Comparison of ENCODE assay signal across 13 mouse cellular contexts in the genomic region with DNA sequence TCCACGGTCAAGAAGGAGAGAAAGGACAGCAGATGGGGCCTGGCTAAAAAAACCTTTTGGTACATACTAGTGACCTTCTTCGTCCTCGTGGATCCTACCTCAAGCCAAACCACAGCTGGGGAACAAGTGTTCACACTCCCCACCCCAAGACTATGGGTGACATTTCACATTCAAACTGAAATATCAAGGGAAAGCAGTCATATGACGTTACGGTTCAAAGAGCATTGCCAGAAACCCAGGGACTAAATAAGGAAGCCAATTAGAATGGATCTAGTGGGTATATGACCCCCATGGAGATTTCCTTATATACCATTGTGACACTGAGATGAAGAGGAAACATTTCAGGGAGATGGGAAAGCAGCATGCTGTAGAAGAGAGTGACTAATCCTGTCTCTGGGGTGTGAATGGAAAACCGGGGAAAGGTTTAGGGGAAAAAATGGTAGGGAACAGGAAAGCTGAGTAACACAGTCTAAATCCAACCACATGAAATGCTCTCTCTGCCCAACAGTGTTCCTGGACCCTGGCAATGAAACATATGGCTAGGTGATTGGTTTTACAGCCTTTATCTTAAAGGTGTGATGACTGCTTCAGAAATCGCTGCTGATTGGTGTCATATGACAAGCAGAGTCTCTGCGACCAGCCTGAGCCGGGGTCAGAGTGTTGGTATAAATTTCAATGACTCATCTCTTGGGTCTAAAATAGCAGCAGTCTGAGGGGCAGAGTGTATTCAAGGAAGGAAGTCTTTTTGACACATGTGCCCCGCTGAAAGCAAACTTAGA.
A peak's percentile ranks its signal among the peaks of the same experiment; 100 is the strongest.
DNase-seq lines count a peak whose midpoint lies in the region; ATAC-seq lines count a peak whose summit lies in the region.
"Had no signal": no experiment of that assay in that cellular context is flagged by ENCODE, and none has a peak within 500 bp of the region (broad histone marks: within the 10 kb centered on the region; RNA-seq: fewer than 3 reads in every experiment).

No protein-coding gene starts in this region.

- no peak overlapping the region for H3K4me2 ChIP-seq in intestine, embryonic 15.5 days (replicated peaks)
- no peak overlapping the region for H3K4me2 ChIP-seq in hindbrain, embryonic 11.5 days (replicated peaks; ENCODE audit: low read depth, low read length)
- H3K4me2 ChIP-seq: embryonic facial prominence, embryonic 13.5 days; midbrain, embryonic 15.5 days had no signal

- peaks cover 22% of the 10 kb centered on the region; the same call in 1 of the 2 replicates for H3K4me1 ChIP-seq in heart, embryonic 10.5 days
- H3K4me1 ChIP-seq in intestine, embryonic 15.5 days (replicated peaks): 0 out of 2 replicates have a peak, but pooled peaks cover 2% of the 10 kb centered on the region
- H3K4me1 ChIP-seq in hindbrain, embryonic 11.5 days (replicated peaks; ENCODE audit: control insufficient read depth, insufficient read depth, low read length): no peaks in the 10 kb centered on the region

- H3K4me3 ChIP-seq in heart, embryonic 10.5 days: no peak overlapping the region
- no peak overlapping the region for H3K4me3 ChIP-seq in intestine, embryonic 15.5 days (replicated peaks)
- H3K4me3 ChIP-seq in hindbrain, embryonic 11.5 days (ENCODE audit: low read depth, low read length): no peak overlapping the region
- H3K4me3 ChIP-seq: embryonic facial prominence, embryonic 13.5 days; midbrain, embryonic 15.5 days had no signal

- H3K27me3 ChIP-seq in heart, embryonic 10.5 days (ENCODE audit: insufficient read depth, poor library complexity, severe bottlenecking): no peaks in the 10 kb centered on the region
- H3K27me3 ChIP-seq in intestine, embryonic 15.5 days (replicated peaks): no peaks in the 10 kb centered on the region
- no peaks in the 10 kb centered on the region for H3K27me3 ChIP-seq in hindbrain, embryonic 11.5 days (ENCODE audit: control insufficient read depth, insufficient read depth, low read length)
- H3K27me3 ChIP-seq: embryonic facial prominence, embryonic 13.5 days; midbrain, embryonic 15.5 days; Patski had no signal

- H3K9me3 ChIP-seq in heart, embryonic 10.5 days: no peaks in the 10 kb centered on the region
- no peaks in the 10 kb centered on the region for H3K9me3 ChIP-seq in intestine, embryonic 15.5 days
- no peaks in the 10 kb centered on the region for H3K9me3 ChIP-seq in hindbrain, embryonic 11.5 days (ENCODE audit: control insufficient read depth, low read length)
- H3K9me3 ChIP-seq: embryonic facial prominence, embryonic 13.5 days; midbrain, embryonic 15.5 days had no signal

- H3K9ac ChIP-seq in intestine, embryonic 15.5 days: no peak overlapping the region
- no peak overlapping the region for H3K9ac ChIP-seq in hindbrain, embryonic 11.5 days (ENCODE audit: low read depth, low read length)
- H3K9ac ChIP-seq: embryonic facial prominence, embryonic 13.5 days; liver, embryonic 14.5 days; midbrain, embryonic 15.5 days had no signal

- H3K36me3 ChIP-seq in heart, embryonic 10.5 days: no peaks in the 10 kb centered on the region
- H3K36me3 ChIP-seq in intestine, embryonic 15.5 days: no peaks in the 10 kb centered on the region
- H3K36me3 ChIP-seq in hindbrain, embryonic 11.5 days (ENCODE audit: control insufficient read depth, insufficient read depth, low read length): no peaks in the 10 kb centered on the region
- H3K36me3 ChIP-seq: embryonic facial prominence, embryonic 13.5 days; midbrain, embryonic 15.5 days had no signal

- WGBS in heart, embryonic 10.5 days: 36% methylated on average over 10 of the region's 10 CpGs
- 50% methylated on average over 10 of the region's 10 CpGs for WGBS in intestine, embryonic 15.5 days
- WGBS in hindbrain, embryonic 11.5 days: 66% methylated on average over 10 of the region's 10 CpGs

- no peak for DNase-seq in heart, embryonic 10.5 days (ENCODE audit: low spot score)
- no peak for DNase-seq in heart, adult 18-20 months
- DNase-seq in 3T3-L1 (ENCODE audit: low read depth, low spot score) (peak; percentile 77), NIH3T3 (ENCODE audit: low read depth) (peak; percentile 43)
- no peak for DNase-seq in hindbrain, embryonic 11.5 days (ENCODE audit: low spot score)
- no peak for DNase-seq in layer of hippocampus, adult 9-11 months
- DNase-seq in spleen, postnatal 10 days (ENCODE audit: low spot score in 2 of 2): no peak
- DNase-seq: kidney, postnatal 4 days had no signal

- peak; percentile 94 for ATAC-seq in intestine, embryonic 15.5 days
- ATAC-seq in hindbrain, embryonic 11.5 days (ENCODE audit: low FRiP score): no peak
- ATAC-seq: midbrain, embryonic 15.5 days; Patski had no signal

- H3K27ac ChIP-seq in heart, embryonic 10.5 days: peak overlapping the region; percentile 47; the same call in 1 of the 2 replicates
- no peak overlapping the region; the same call in 1 of the 2 replicates for H3K27ac ChIP-seq in intestine, embryonic 15.5 days
- no peak overlapping the region for H3K27ac ChIP-seq in hindbrain, embryonic 11.5 days (ENCODE audit: low read depth, low read length)
- H3K27ac ChIP-seq: embryonic facial prominence, embryonic 13.5 days; liver, embryonic 14.5 days; midbrain, embryonic 15.5 days had no signal

Comparison
In these comparisons a context has a peak if more than half of its experiments do, and no peak if none do; other contexts are left out.
1. DNase-seq: peak in 3T3-L1 (single experiment) and NIH3T3 (single experiment); none in heart, embryonic 10.5 days (single experiment), heart, adult 18-20 months (0 of 2), hindbrain, embryonic 11.5 days (single experiment), layer of hippocampus, adult 9-11 months (single experiment) and spleen, postnatal 10 days (0 of 2).